Mouse (Mus musculus) hindbrain, embryonic 10.5 days (tissue): Measurements from ENCODE around the gene Rpl35. TPM values are rescaled to one million over a fixed set of nuclear protein-coding genes. Genes with fewer than 3 reads are reported as not detected.
A peak's percentile ranks its signal among the peaks of the same experiment; 100 is the strongest.

Experiments
- DNase-seq: peaks from one replicate; pipeline ENCODE4 v3.0.0-alpha.2; 2017; ENCODE audit warnings: low spot score
- H3K27ac ChIP-seq: fragments of 300-500 bp; sonication (generic); 2 replicates; pipeline ENCODE4 v1.5.1; 2016; ENCODE audit warnings: mild to moderate bottlenecking, moderate library complexity
- H3K27me3 ChIP-seq: fragments of 300-500 bp; sonication (generic); 2 replicates; pipeline ENCODE4 v1.6.1; 2016; ENCODE audit warnings: mild to moderate bottlenecking; ENCODE audit not compliant: poor library complexity, insufficient read depth, severe bottlenecking
- H3K36me3 ChIP-seq: fragments of 300-500 bp; sonication (generic); 2 replicates; pipeline ENCODE4 v1.6.1; 2016; ENCODE audit warnings: mild to moderate bottlenecking, moderate library complexity
- H3K4me1 ChIP-seq: fragments of 300-500 bp; sonication (generic); replicated peaks from 2 replicates; pipeline ENCODE4 v1.6.1; 2016; ENCODE audit warnings: mild to moderate bottlenecking
- H3K4me3 ChIP-seq: fragments of 300-500 bp; sonication (generic); 2 replicates; pipeline ENCODE4 v1.5.1; 2016; ENCODE audit warnings: mild to moderate bottlenecking, moderate library complexity
- H3K9me3 ChIP-seq: fragments of 300-500 bp; sonication (generic); 2 replicates; pipeline ENCODE4 v1.6.1; 2016; ENCODE audit warnings: mild to moderate bottlenecking, moderate library complexity
- WGBS: fragments of 180-500 bp; shearing (Covaris S2); methylation state at CpG from one replicate; pipeline ENCODE4 v1.1.7; 2016; 5-methylcytosine and 5-hydroxymethylcytosine counted together
- polyA plus RNA-seq: library from polyadenylated mRNA; unstranded; fragments of >200 nt; fragmentation: Nextera tagmentation; extraction: Ambion mirVana; gene quantifications from 2 replicates; pipeline ENCODE4 v1.2.1, GENCODE M21; 2016

The Rpl35 gene
- polyA plus RNA-seq, 1 experiment from 2014 or later, result 1,033 TPM

- Histone ChIP-seq H3K4me1 (peaks cover 10% of the 10 kb centered on the region; the same call in 1 of the 2 replicates), H3K27ac (no peak overlapping the region), H3K36me3 (no peaks in the 10 kb centered on the region), H3K4me3 (no peak overlapping the region), H3K9me3 (no peaks in the 10 kb centered on the region), H3K27me3 (no peaks in the 10 kb centered on the region)
- WGBS, result 51% methylated on average over 4 of the region's 4 CpGs
- DNase-seq, result no peak
Measured at GRCm38 (mm10) chr2:38964198-38964597, 41.2 kb downstream of the Rpl35 start.

GRCm38 (mm10) chr2:38957671-38958223 is 47.7 kb downstream of the Rpl35 start:
- DNase-seq, result no peak
- Histone ChIP-seq H3K27me3 (no peaks in the 10 kb centered on the region), H3K4me3 (no peak overlapping the region), H3K36me3 (no peaks in the 10 kb centered on the region), H3K4me1 (peaks cover 4% of the 10 kb centered on the region; the same call in 1 of the 2 replicates), H3K27ac (no peak overlapping the region), H3K9me3 (no peaks in the 10 kb centered on the region)
- 83% methylated on average over 5 of the region's 5 CpGs for WGBS

- DNase-seq, result no peak
- WGBS, result 77% methylated on average over 2 of the region's 2 CpGs
- H3K36me3 ChIP-seq, result no peaks in the 10 kb centered on the region
- H3K9me3 ChIP-seq, result no peaks in the 10 kb centered on the region
- H3K27ac ChIP-seq, result no peak overlapping the region
- no peaks in the 10 kb centered on the region for H3K4me1 ChIP-seq
- no peaks in the 10 kb centered on the region for H3K27me3 ChIP-seq
- no peak overlapping the region for H3K4me3 ChIP-seq
Measured at GRCm38 (mm10) chr2:38956062-38956461, 49.4 kb downstream of the Rpl35 start.

- 75% methylated on average over 5 of the region's 5 CpGs for WGBS
- Histone ChIP-seq H3K27me3 (no peaks in the 10 kb centered on the region), H3K27ac (peak overlapping the region; percentile 56), H3K36me3 (no peaks in the 10 kb centered on the region), H3K4me1 (no peaks in the 10 kb centered on the region), H3K9me3 (no peaks in the 10 kb centered on the region), H3K4me3 (no peak overlapping the region)
- no peak for DNase-seq
Measured at GRCm38 (mm10) chr2:38953152-38953883, 52.1 kb downstream of the Rpl35 start.

Other genes starting within 250 kb of the Rpl35 start
- 5.1 and 12.6 TPM in 2 replicates for gene Nr6a1, start 77.9 kb downstream of the Rpl35 start, polyA plus RNA-seq
- gene Olfml2a, start 73.6 kb downstream of the Rpl35 start, polyA plus RNA-seq, result 1.7 and 2.1 TPM in 2 replicates
- 1.4 and 1.8 TPM in 2 replicates for gene Wdr38, start 8.1 kb downstream of the Rpl35 start, polyA plus RNA-seq
- 133 and 137 TPM in 2 replicates for gene Arpc5l, start 276 bp downstream of the Rpl35 start, polyA plus RNA-seq
- gene Golga1, start 59.9 kb upstream of the Rpl35 start, polyA plus RNA-seq, result 20.3 and 23.8 TPM in 2 replicates
- 8.9 and 11.0 TPM in 2 replicates for gene Scai, start 185.1 kb upstream of the Rpl35 start, polyA plus RNA-seq
- 80.0 and 85.8 TPM in 2 replicates for gene Ppp6c, start 220.8 kb upstream of the Rpl35 start, polyA plus RNA-seq